Mouse (Mus musculus) G1E (cell line): ENCODE measurements at regions not wholly inside any gene's neighbourhood (a gene's known extent, or its start where the extent isn't known, plus 50 kb on each side); places are given as distances from the start of the nearest gene placed in this dataset.

ENCODE experiments used
- CTCF ChIP-seq: IDR thresholded peaks from 2 replicates; pipeline ENCODE4 v1.5.1; 2012; ENCODE audit warnings: low read depth, low read length, inconsistent platforms, mixed read lengths
- GATA1 ChIP-seq: IDR thresholded peaks from 2 replicates; pipeline ENCODE4 v1.6.1; 2012; ENCODE audit warnings: borderline replicate concordance, low read length, inconsistent platforms, mixed read lengths

DNA sequence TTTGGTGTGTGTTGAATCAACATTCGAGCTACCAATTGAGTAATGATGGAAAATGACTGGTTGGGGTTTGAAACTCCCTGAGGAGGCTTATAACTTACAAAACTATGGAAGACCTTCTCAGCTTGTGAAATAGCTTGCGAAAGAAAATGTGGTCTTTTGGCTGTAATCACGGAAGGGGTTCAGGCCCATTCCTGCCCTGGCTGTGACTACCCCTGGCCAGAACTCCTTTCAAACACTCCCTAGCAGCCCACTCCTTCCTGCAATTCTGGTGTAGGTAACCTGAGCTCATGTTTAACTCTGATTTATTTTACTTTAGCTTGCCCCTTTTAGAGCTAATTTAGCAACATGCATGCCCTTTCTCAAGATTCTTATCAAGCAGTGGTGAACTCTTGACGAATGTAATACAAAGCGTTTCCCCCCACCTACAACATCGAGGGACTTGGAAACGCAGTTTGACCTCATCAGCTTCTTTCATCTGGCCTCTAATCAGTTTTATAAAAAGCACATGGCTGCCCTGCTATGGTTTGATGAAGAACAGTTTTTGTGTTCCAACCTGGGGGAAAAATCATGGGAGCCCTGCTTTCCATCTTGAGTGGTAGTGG, 59.8 kb upstream of the Mki67 start:
- TF ChIP-seq CTCF (no peak), GATA1 (no peak)
